Comparison of ENCODE assay signal across 25 mouse cellular contexts in genomic region chr6:60969407-60969806, GRCm38 (mm10). TPM values are rescaled to one million over a fixed set of nuclear protein-coding genes. Genes with fewer than 3 reads are reported as not detected.
"Had no signal": no experiment of that assay in that cellular context is flagged by ENCODE, and none has a peak within 500 bp of the region (broad histone marks: within the 10 kb centered on the region; RNA-seq: fewer than 3 reads in every experiment).

No protein-coding gene starts in this region.

- H3K9ac ChIP-seq: limb, embryonic 12.5 days; limb, embryonic 15.5 days; liver, embryonic 14.5 days; liver, postnatal 0 days; lung, embryonic 14.5 days; neural tube, embryonic 13.5 days had no signal

- ATAC-seq: intestine, embryonic 16.5 days; liver, postnatal 0 days; lung, postnatal 0 days had no signal

- H3K36me3 ChIP-seq: limb, embryonic 12.5 days; limb, embryonic 15.5 days; neural tube, embryonic 13.5 days had no signal

- H3K4me2 ChIP-seq: limb, embryonic 12.5 days; limb, embryonic 15.5 days; liver, embryonic 11.5 days; lung, embryonic 14.5 days; midbrain, embryonic 11.5 days; neural tube, embryonic 13.5 days had no signal

- DNase-seq: kidney, adult 18-20 months; kidney, adult 9 months; kidney, postnatal 14 days; kidney, postnatal 4 days; left cerebral cortex, postnatal 4 days; liver, postnatal 0 days; lung, embryonic 14.5 days; lung, postnatal 36 days; right cerebral cortex, adult 18-20 months; right cerebral cortex, postnatal 14 days; right cerebral cortex, postnatal 4 days; thymus, adult 18-20 months; thymus, postnatal 36 days had no signal

- H3K27me3 ChIP-seq: limb, embryonic 12.5 days; limb, embryonic 15.5 days; megakaryocyte, embryonic 14.5 days; neural tube, embryonic 13.5 days had no signal

- H3K4me1 ChIP-seq: limb, embryonic 12.5 days; limb, embryonic 15.5 days; megakaryocyte, embryonic 14.5 days; neural tube, embryonic 13.5 days had no signal

- H3K27ac ChIP-seq: limb, embryonic 12.5 days; limb, embryonic 15.5 days; liver, embryonic 14.5 days; neural tube, embryonic 13.5 days had no signal

- H3K4me3 ChIP-seq: limb, embryonic 12.5 days; limb, embryonic 15.5 days; megakaryocyte, embryonic 14.5 days; myocyte; neural tube, embryonic 13.5 days had no signal

- H3K9me3 ChIP-seq: limb, embryonic 12.5 days; limb, embryonic 15.5 days; megakaryocyte, embryonic 14.5 days; neural tube, embryonic 13.5 days had no signal

RNA-seq across cellular contexts. Expression of gene Mmrn1, which starts 44.6 kb away (rescaled TPM):
- total RNA-seq: layer of hippocampus, adult 18-20 months; left cerebral cortex, adult 8-10 months had no signal
- polyA plus RNA-seq: myocyte had no signal
